Mouse (Mus musculus): ENCODE results near the gene 9230110F15Rik.
"Not testable (repeated sequence)": the region's sequence is repeated elsewhere in the genome, so short reads cannot be mapped to it uniquely, and the experiment has no call there.

9230110F15Rik gene

DNA sequence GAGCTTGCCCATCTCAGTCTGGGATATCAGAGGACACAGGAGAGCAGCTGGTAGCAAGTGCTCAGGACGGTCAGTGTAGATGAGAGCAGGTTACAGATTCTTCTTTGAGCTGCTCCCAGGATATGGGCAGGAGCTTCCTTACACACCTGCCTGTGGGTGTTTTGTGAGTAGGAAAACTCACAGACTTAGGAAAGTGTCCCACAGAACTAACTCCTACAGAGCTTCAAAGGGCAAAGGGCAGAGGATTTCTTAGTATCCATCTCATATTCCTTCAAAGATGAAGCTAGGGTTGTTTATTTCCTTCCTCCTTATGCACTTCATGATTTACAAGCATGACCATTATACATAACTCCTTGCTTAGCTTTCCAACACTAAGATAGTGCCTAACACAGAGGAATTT is at the start of gene 9230110F15Rik:
9230110F15Rik (minus strand) TSS at position 101 of the 400 bp plus-strand sequence.
- no peak for DNase-seq (ENCODE audit: low read depth)

DNA sequence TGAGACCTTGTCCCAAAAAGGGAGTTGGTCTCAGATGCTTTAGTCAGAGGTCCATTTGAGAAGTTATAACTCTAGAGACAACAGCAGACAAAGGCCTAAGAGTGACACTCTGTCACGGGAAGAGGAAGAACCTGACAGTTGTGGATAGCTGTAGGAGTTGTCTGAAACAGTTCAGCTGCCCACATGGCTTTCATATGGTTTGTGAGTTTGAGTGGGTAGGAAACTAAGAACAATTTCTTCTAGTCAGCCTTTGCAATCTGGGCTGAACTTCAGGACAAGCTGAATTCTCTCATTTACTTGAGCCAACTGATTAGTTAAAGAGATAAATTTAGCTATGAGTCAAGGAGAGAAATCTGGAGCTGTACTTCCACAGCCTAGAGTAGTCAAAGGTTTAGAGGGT is 49.2 kb upstream of the 9230110F15Rik start:
- DNase-seq (ENCODE audit: low read depth): not testable (repeated sequence)

DNA sequence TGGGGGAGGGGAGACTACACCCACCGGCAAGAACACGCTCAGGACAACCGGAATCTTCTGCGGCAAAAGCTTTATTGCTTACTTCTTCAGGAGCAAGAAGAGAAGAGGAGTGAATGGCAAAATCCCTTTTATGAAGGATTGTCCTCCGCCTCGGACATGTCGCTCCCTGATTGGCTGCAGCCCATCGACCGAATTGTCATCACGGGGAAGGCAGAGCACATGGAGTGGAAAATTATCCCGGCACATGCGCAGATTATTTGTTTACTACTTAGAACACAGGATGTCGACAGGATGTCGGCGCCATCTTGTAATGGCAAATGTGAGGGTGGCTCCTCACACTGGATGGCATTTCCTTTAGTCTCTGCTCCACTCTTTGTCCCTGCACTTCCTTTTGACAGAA is 26.1 kb downstream of the 9230110F15Rik start:
- DNase-seq (ENCODE audit: low read depth): not testable (repeated sequence)

DNA sequence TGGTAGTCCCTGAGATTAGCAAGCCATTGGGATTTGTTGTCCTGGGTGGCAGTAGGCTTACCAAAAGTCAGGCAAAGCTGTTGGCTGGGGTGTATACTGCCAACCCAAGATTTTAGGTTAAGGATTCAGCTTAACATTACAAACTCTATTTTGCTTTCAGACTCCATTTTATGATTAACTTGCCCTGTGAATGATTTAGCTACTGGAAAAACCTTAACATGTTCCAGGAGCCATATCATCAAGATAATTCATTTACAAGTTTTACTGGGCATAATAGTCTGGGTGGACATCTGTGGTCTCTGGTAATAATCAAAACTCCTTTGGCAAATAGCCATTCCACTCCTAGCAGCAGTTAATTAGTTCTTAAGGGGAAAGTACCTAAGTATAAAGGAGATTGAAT is 45.8 kb downstream of the 9230110F15Rik start:
- DNase-seq (ENCODE audit: low read depth): no peak

DNA sequence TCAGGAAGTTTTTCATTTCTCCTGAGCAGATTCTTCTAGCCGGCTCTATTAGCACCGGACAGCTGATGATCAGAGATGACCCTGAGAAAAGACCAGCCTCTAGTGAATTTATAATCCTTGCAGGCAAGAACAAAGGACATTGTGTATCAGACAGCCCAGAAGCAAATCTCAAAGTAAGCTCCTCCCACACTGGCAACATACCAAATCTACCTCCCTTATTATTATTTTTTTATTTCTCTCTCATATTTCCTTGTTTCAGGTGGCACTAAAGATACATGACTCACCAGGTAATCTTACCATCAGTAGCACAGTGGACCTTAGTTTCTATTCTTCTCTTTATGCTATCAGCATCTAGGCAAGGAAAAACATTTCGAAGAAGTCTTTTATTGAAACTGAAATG is 53.9 kb downstream of the 9230110F15Rik start, which contains the start of the genes Gm27235 and D730048I06Rik:
Gm27235 (minus strand) TSS at position 101 of the 400 bp plus-strand sequence.
D730048I06Rik (minus strand) TSS at position 112 of the 400 bp plus-strand sequence.
- DNase-seq (ENCODE audit: low read depth): no peak
